Mouse (Mus musculus) small intestine, adult 2 months (tissue): ENCODE measurements around the gene Mrgprh. TPM values are rescaled to one million over a fixed set of nuclear protein-coding genes. Genes with fewer than 3 reads are reported as not detected.

Experiments
- H3K27ac ChIP-seq: fragments of 200-500 bp; 2 replicates; pipeline ENCODE4 v1.5.1; 2012; ENCODE audit warnings: low read depth, low read length, control low read depth, inconsistent platforms; ENCODE audit not compliant: insufficient read depth
- H3K27me3 ChIP-seq: fragments of 200-500 bp; 2 replicates; pipeline ENCODE4 v1.6.1; 2012; ENCODE audit warnings: mild to moderate bottlenecking, moderate library complexity, low read length, inconsistent platforms; ENCODE audit not compliant: control insufficient read depth, insufficient read depth
- H3K36me3 ChIP-seq: fragments of 200-500 bp; 2 replicates; pipeline ENCODE4 v1.6.1; 2012; ENCODE audit warnings: mild to moderate bottlenecking, low read length, control low read depth, inconsistent platforms; ENCODE audit not compliant: control insufficient read depth, insufficient read depth
- H3K4me1 ChIP-seq: fragments of 200-500 bp; 2 replicates; pipeline ENCODE4 v1.6.1; 2012; ENCODE audit warnings: low read length, inconsistent platforms, mixed read lengths; ENCODE audit not compliant: control insufficient read depth, insufficient read depth, insufficient read length
- H3K4me3 ChIP-seq: fragments of 200-500 bp; 2 replicates; pipeline ENCODE4 v1.5.1; 2012; ENCODE audit warnings: low read depth, mild to moderate bottlenecking, control low read depth, inconsistent platforms, low read length, moderate library complexity
- CTCF ChIP-seq: fragments of 200-500 bp; IDR thresholded peaks from 2 replicates; pipeline ENCODE4 v1.5.1; 2012; ENCODE audit warnings: low read depth, mild to moderate bottlenecking, control low read depth, inconsistent platforms, low read length, moderate library complexity, mixed read lengths; ENCODE audit not compliant: insufficient replicate concordance, insufficient read length; ENCODE audit errors: extremely low read depth
- POLR2A ChIP-seq: fragments of 200-500 bp; IDR thresholded peaks from 2 replicates; pipeline ENCODE4 v1.6.1; 2012; ENCODE audit warnings: low read depth, mild to moderate bottlenecking, control low read depth, inconsistent platforms, low read length, moderate library complexity
- WGBS: fragments of 180-500 bp; shearing (Covaris S2); methylation state at CpG from one replicate; pipeline ENCODE4 v1.1.7; 2018; 5-methylcytosine and 5-hydroxymethylcytosine counted together
- polyA plus RNA-seq: library from polyadenylated mRNA; depleted of rRNA; stranded (reverse); fragments of >200 nt; gene quantifications from 2 replicates; pipeline ENCODE4 v1.2.3, GENCODE M21; 2012

The Mrgprh gene
- polyA plus RNA-seq, 1 experiment, result not detected

GRCm38 (mm10) chr17:12839475-12840267 is 36.2 kb upstream of the Mrgprh start:
- no peak for TF ChIP-seq POLR2A
- no peak for TF ChIP-seq CTCF
- Histone ChIP-seq H3K27me3 (no peaks in the 10 kb centered on the region), H3K36me3 (no peaks in the 10 kb centered on the region), H3K27ac (no peak overlapping the region), H3K4me1 (no peaks in the 10 kb centered on the region), H3K4me3 (no peak overlapping the region)
- WGBS, result 65% methylated on average over 10 of the region's 10 CpGs

GRCm38 (mm10) chr17:12843826-12844225 is 32.0 kb upstream of the Mrgprh start:
- H3K36me3 ChIP-seq, result no peaks in the 10 kb centered on the region
- TF ChIP-seq CTCF, result no peak
- TF ChIP-seq POLR2A, result no peak
- no peak overlapping the region for H3K4me3 ChIP-seq
- WGBS, result 77% methylated on average over 6 of the region's 6 CpGs
- no peaks in the 10 kb centered on the region for H3K27me3 ChIP-seq
- H3K4me1 ChIP-seq, result no peaks in the 10 kb centered on the region
- no peak overlapping the region for H3K27ac ChIP-seq

- H3K27me3 ChIP-seq, result no peaks in the 10 kb centered on the region
- H3K4me3 ChIP-seq, result no peak overlapping the region
- 93% methylated on average over 4 of the region's 4 CpGs for WGBS
- no peak overlapping the region for H3K27ac ChIP-seq
- TF ChIP-seq CTCF (no peak), POLR2A (no peak)
- H3K4me1 ChIP-seq, result no peaks in the 10 kb centered on the region
- no peaks in the 10 kb centered on the region for H3K36me3 ChIP-seq
Measured at GRCm38 (mm10) chr17:12844540-12844939, 31.3 kb upstream of the Mrgprh start.

- H3K27me3 ChIP-seq, result no peaks in the 10 kb centered on the region
- no peak overlapping the region for H3K27ac ChIP-seq
- no peaks in the 10 kb centered on the region for H3K4me1 ChIP-seq
- no peak overlapping the region for H3K4me3 ChIP-seq
- TF ChIP-seq CTCF (no peak), POLR2A (no peak)
- 34% methylated on average over 5 of the region's 5 CpGs for WGBS
- H3K36me3 ChIP-seq, result no peaks in the 10 kb centered on the region
Measured at GRCm38 (mm10) chr17:12845862-12846261, 30.0 kb upstream of the Mrgprh start.

GRCm38 (mm10) chr17:12846474-12846873 is 29.4 kb upstream of the Mrgprh start:
- H3K27ac ChIP-seq, result no peak overlapping the region
- H3K36me3 ChIP-seq, result no peaks in the 10 kb centered on the region
- no peaks in the 10 kb centered on the region for H3K4me1 ChIP-seq
- no peak for TF ChIP-seq CTCF
- no peak for TF ChIP-seq POLR2A
- 55% methylated on average over 5 of the region's 5 CpGs for WGBS
- no peak overlapping the region for H3K4me3 ChIP-seq
- no peaks in the 10 kb centered on the region for H3K27me3 ChIP-seq

GRCm38 (mm10) chr17:12847736-12848135 is 28.1 kb upstream of the Mrgprh start:
- no peaks in the 10 kb centered on the region for H3K36me3 ChIP-seq
- no peak for TF ChIP-seq CTCF
- WGBS, result 57% methylated on average over 4 of the region's 4 CpGs
- H3K27ac ChIP-seq, result no peak overlapping the region
- H3K4me1 ChIP-seq, result no peaks in the 10 kb centered on the region
- no peak overlapping the region for H3K4me3 ChIP-seq
- no peaks in the 10 kb centered on the region for H3K27me3 ChIP-seq

GRCm38 (mm10) chr17:12849778-12850382 is 26.0 kb upstream of the Mrgprh start:
- no peak overlapping the region for H3K27ac ChIP-seq
- no peak overlapping the region for H3K4me3 ChIP-seq
- no peaks in the 10 kb centered on the region for H3K4me1 ChIP-seq
- 84% methylated on average over 8 of the region's 8 CpGs for WGBS
- H3K27me3 ChIP-seq, result no peaks in the 10 kb centered on the region
- H3K36me3 ChIP-seq, result no peaks in the 10 kb centered on the region
- TF ChIP-seq CTCF (no peak), POLR2A (no peak)
